Mouse (Mus musculus): ENCODE data around the gene Mettl8. TPM values are rescaled to one million over a fixed set of nuclear protein-coding genes. Genes with fewer than 3 reads are reported as not detected.

The Mettl8 gene
- total and polyA plus RNA-seq, 3 experiments = 7.5 to 9.2 (median 7.8) TPM

DNA sequence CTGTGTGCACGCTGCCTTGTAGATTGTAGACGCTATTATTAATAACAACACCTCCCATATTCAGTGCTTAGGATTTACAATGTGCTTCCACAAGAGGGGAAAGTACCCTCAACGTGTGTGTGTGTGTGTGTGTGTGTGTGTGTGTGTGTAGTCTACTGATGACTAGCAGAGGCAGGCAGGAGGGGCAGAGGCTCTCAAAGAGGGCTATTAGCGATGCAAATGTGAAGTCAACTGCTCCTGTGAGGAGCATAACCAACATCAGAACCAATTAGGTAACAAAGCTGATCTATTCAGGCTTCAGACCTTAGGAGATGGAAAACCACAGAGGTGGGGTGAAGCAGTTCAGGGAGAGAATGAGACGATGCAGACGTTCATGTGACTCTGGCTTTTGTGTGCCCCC, 95.3 kb downstream of the Mettl8 start (continued):
- TF ChIP-seq UBTF (IDR thresholded peaks at IDR 0.05; ENCODE audit: low read depth, low read length) = no peak
- TF ChIP-seq JUN (IDR thresholded peaks at IDR 0.05; ENCODE audit: insufficient read depth, low read depth, low read length) = no peak
- no peak for TF ChIP-seq ELF1 (IDR thresholded peaks at IDR 0.05; ENCODE audit: low read depth, low read length)
- TF ChIP-seq ETS1 (conservative IDR thresholded peaks at IDR 0.05; ENCODE audit: low read depth, low read length) = peak; percentile 45
- no peak for TF ChIP-seq E2F4 (IDR thresholded peaks at IDR 0.05; ENCODE audit: insufficient replicate concordance, low read depth, low read length)
- no peak for TF ChIP-seq MAX (IDR thresholded peaks at IDR 0.05; ENCODE audit: low read length)
- no peak for TF ChIP-seq TBP (conservative IDR thresholded peaks at IDR 0.05; ENCODE audit: low read depth, low read length)
- no peak for TF ChIP-seq KAT2A (IDR thresholded peaks at IDR 0.05; ENCODE audit: insufficient replicate concordance, low read length)

GRCm38 (mm10) chr2:70959337-70959736, 96.0 kb downstream of the Mettl8 start:
- Histone ChIP-seq H3K27me3 (replicated peaks) (no peaks in the 10 kb centered on the region), H3K9ac (ENCODE audit: insufficient read depth, low read depth) (no peak overlapping the region), H3K4me2 (ENCODE audit: insufficient read depth, low read depth, poor library complexity, severe bottlenecking) (no peak overlapping the region), H3K4me3 (replicated peaks in 1 of 3; ENCODE audit: low read depth in 2 of 3, low read length in 2 of 3, poor library complexity in 1 of 3) (no peak overlapping the region), H3K27ac (ENCODE audit: insufficient read depth, low read depth) (no peak overlapping the region), H3K9me3 (replicated peaks; ENCODE audit: low read length) (peaks cover 7% of the 10 kb centered on the region), H3K36me3 (replicated peaks in 1 of 2; ENCODE audit: control insufficient read depth in 1 of 2, insufficient read depth in 1 of 2, low read length in 1 of 2) (no peaks in the 10 kb centered on the region), H3K79me2 (replicated peaks; ENCODE audit: control insufficient read depth, extremely low read depth, insufficient read depth, poor library complexity, severe bottlenecking) (no peaks in the 10 kb centered on the region), H3K4me1 (ENCODE audit: control insufficient read depth in 1 of 2, insufficient read depth in 2 of 2) (peaks cover 29 to 66% of the 10 kb centered on the region in 2 experiments)
- in situ Hi-C loops (cut with MboI; ENCODE audit: low pct_ligation_motif_present, low pct_unique_long_range_greater_than_20kb, low sequenced_read_pairs) (no loop called here), dilution Hi-C loops (cut with MboI; ENCODE audit: extremely low pct_ligation_motif_present, extremely low pct_unique_long_range_greater_than_20kb, low sequenced_read_pairs) (no loop called here)
- TF ChIP-seq MYC (IDR thresholded peaks at IDR 0.05; ENCODE audit: low read depth, low read length) (no peak), ZKSCAN1 (IDR thresholded peaks at IDR 0.05; ENCODE audit: borderline replicate concordance, low read depth, low read length) (no peak), MXI1 (IDR thresholded peaks at IDR 0.05; ENCODE audit: low read depth, low read length) (no peak), RCOR1 (conservative IDR thresholded peaks at IDR 0.05; ENCODE audit: low read depth, low read length) (no peak), NELFE (IDR thresholded peaks at IDR 0.05; ENCODE audit: low read depth, low read length) (no peak), CHD1 (IDR thresholded peaks at IDR 0.05; ENCODE audit: low read depth, low read length) (no peak)
- no peak for DNase-seq (ENCODE audit: extremely low read depth)

- no peaks in the 10 kb centered on the region for H3K9me3 ChIP-seq (replicated peaks; ENCODE audit: low read length)
- H3K36me3 ChIP-seq (replicated peaks in 1 of 2; ENCODE audit: control insufficient read depth in 1 of 2, insufficient read depth in 1 of 2, low read length in 1 of 2) = no peaks in the 10 kb centered on the region
- H3K4me3 ChIP-seq (replicated peaks in 1 of 3; ENCODE audit: low read depth in 2 of 3, low read length in 2 of 3, poor library complexity in 1 of 3) = no peak overlapping the region
- dilution Hi-C loops (cut with MboI; ENCODE audit: extremely low pct_ligation_motif_present, extremely low pct_unique_long_range_greater_than_20kb, low sequenced_read_pairs) (no loop called here), in situ Hi-C loops (cut with MboI; ENCODE audit: low pct_ligation_motif_present, low pct_unique_long_range_greater_than_20kb, low sequenced_read_pairs) (no loop called here)
- no peak overlapping the region for H3K4me2 ChIP-seq (ENCODE audit: insufficient read depth, low read depth, poor library complexity, severe bottlenecking)
- no peak for TF ChIP-seq MYC (IDR thresholded peaks at IDR 0.05; ENCODE audit: low read depth, low read length)
- no peak for TF ChIP-seq ZMIZ1 (IDR thresholded peaks at IDR 0.05; ENCODE audit: low read depth, low read length)
- TF ChIP-seq UBTF (IDR thresholded peaks at IDR 0.05; ENCODE audit: low read depth, low read length) = no peak
- TF ChIP-seq MEF2A (IDR thresholded peaks at IDR 0.05; ENCODE audit: borderline replicate concordance, low read depth, low read length) = no peak
- no peak for TF ChIP-seq E2F4 (IDR thresholded peaks at IDR 0.05; ENCODE audit: insufficient replicate concordance, low read depth, low read length)
- TF ChIP-seq KAT2A (IDR thresholded peaks at IDR 0.05; ENCODE audit: insufficient replicate concordance, low read length) = no peak
- no peak for TF ChIP-seq SMC3 (IDR thresholded peaks at IDR 0.05; ENCODE audit: low read depth, low read length)
- no peak for TF ChIP-seq ZC3H11A (IDR thresholded peaks at IDR 0.05; ENCODE audit: low read depth, low read length)
- no peak for TF ChIP-seq CHD1 (IDR thresholded peaks at IDR 0.05; ENCODE audit: low read depth, low read length)
- TF ChIP-seq JUN (IDR thresholded peaks at IDR 0.05; ENCODE audit: insufficient read depth, low read depth, low read length) = no peak
- TF ChIP-seq GABPA (IDR thresholded peaks at IDR 0.05; ENCODE audit: insufficient replicate concordance, low read depth, low read length) = no peak
- TF ChIP-seq CHD2 (IDR thresholded peaks at IDR 0.05; ENCODE audit: low read length) = no peak
- no peak for TF ChIP-seq TBP (conservative IDR thresholded peaks at IDR 0.05; ENCODE audit: low read depth, low read length)
- no peak for TF ChIP-seq MAX (IDR thresholded peaks at IDR 0.05; ENCODE audit: low read length)
- no peak for TF ChIP-seq TCF12 (IDR thresholded peaks at IDR 0.05; ENCODE audit: low read depth, low read length)
- no peak for TF ChIP-seq MXI1 (IDR thresholded peaks at IDR 0.05; ENCODE audit: low read depth, low read length)
- TF ChIP-seq USF1 (IDR thresholded peaks at IDR 0.05; ENCODE audit: low read depth, low read length) = no peak
- TF ChIP-seq RAD21 (IDR thresholded peaks at IDR 0.05; ENCODE audit: low read depth, low read length) = no peak
- TF ChIP-seq EP300 (IDR thresholded peaks at IDR 0.05; ENCODE audit: low read length) = no peak
- H3K27ac ChIP-seq (ENCODE audit: insufficient read depth, low read depth) = no peak overlapping the region
- peaks cover 29 to 66% of the 10 kb centered on the region in 2 experiments for H3K4me1 ChIP-seq (ENCODE audit: control insufficient read depth in 1 of 2, insufficient read depth in 2 of 2)
- H3K9ac ChIP-seq (ENCODE audit: insufficient read depth, low read depth) = no peak overlapping the region
- no peaks in the 10 kb centered on the region for H3K79me2 ChIP-seq (replicated peaks; ENCODE audit: control insufficient read depth, extremely low read depth, insufficient read depth, poor library complexity, severe bottlenecking)
- H3K27me3 ChIP-seq (replicated peaks) = no peaks in the 10 kb centered on the region
- no peak for DNase-seq (ENCODE audit: extremely low read depth)
Observed at GRCm38 (mm10) chr2:70958536-70958935, 96.8 kb downstream of the Mettl8 start.
